In genomic region chr3:87906981-87907857, GRCm38 (mm10) we compare ENCODE assay signal across 1 mouse cellular context.
TF ChIP-seq lines count a peak whose summit lies in the region.

No protein-coding gene starts in this region.

TF ChIP-seq in MEL, 35 proteins besides CTCF, POLR2A, EP300 and RAD21:
- TF ChIP-seq MAZ (IDR thresholded peaks at IDR 0.05; ENCODE audit: low read depth, low read length) (peak; percentile 66; the same call in 1 of the 2 replicates), KAT2A (conservative IDR thresholded peaks at IDR 0.05; ENCODE audit: low read depth, low read length) (0 out of 2 replicates have a peak, but pooled peaks have one; percentile 10), ZMIZ1 (IDR thresholded peaks at IDR 0.05; ENCODE audit: low read depth, low read length) (no peak), TAL1 (IDR thresholded peaks at IDR 0.05; ENCODE audit: low read length) (no peak), NRF1 (IDR thresholded peaks at IDR 0.05; ENCODE audit: insufficient read depth, low read depth, low read length, poor library complexity, severe bottlenecking) (no peak), NELFE (IDR thresholded peaks at IDR 0.05; ENCODE audit: low read depth, low read length) (peak; percentile 46), ZKSCAN1 (IDR thresholded peaks at IDR 0.05; ENCODE audit: low read depth, low read length) (no peak), POLR2AphosphoS5 (IDR thresholded peaks at IDR 0.05; ENCODE audit: borderline replicate concordance, low read depth, low read length) (no peak), ZNF384 (IDR thresholded peaks at IDR 0.05; ENCODE audit: low read depth, low read length) (no peak), MAFK (IDR thresholded peaks at IDR 0.05; ENCODE audit: borderline replicate concordance, low read depth, low read length) (no peak), TCF12 (IDR thresholded peaks at IDR 0.05; ENCODE audit: low read depth, low read length) (no peak), JUND (IDR thresholded peaks at IDR 0.05; ENCODE audit: low read depth, low read length) (no peak), MXI1 (IDR thresholded peaks at IDR 0.05; ENCODE audit: low read depth, low read length) (peak; percentile 89), MYB (IDR thresholded peaks at IDR 0.05; ENCODE audit: low read depth, low read length) (no peak), SIN3A (IDR thresholded peaks at IDR 0.05; ENCODE audit: low read length) (peak; percentile 83), MEF2A (IDR thresholded peaks at IDR 0.05; ENCODE audit: extremely low read depth, insufficient replicate concordance, low read depth, low read length, poor library complexity, severe bottlenecking) (no peak), MYC (IDR thresholded peaks at IDR 0.05; ENCODE audit: low read depth, low read length) (peak; percentile 82), ZC3H11A (IDR thresholded peaks at IDR 0.05; ENCODE audit: low read depth, low read length) (no peak), CHD1 (IDR thresholded peaks at IDR 0.05; ENCODE audit: low read depth, low read length) (peak; percentile 67; the same call in 1 of the 2 replicates), GABPA (IDR thresholded peaks at IDR 0.05; ENCODE audit: low read depth, low read length) (no peak), POLR2AphosphoS2 (IDR thresholded peaks at IDR 0.05; ENCODE audit: low read length) (no peak), E2F4 (IDR thresholded peaks at IDR 0.05; ENCODE audit: borderline replicate concordance, low read depth, low read length) (no peak), USF1 (IDR thresholded peaks at IDR 0.05; ENCODE audit: low read depth, low read length) (no peak), CHD2 (IDR thresholded peaks at IDR 0.05; ENCODE audit: low read length) (no peak), SMC3 (IDR thresholded peaks at IDR 0.05; ENCODE audit: low read depth, low read length) (no peak), BHLHE40 (IDR thresholded peaks at IDR 0.05; ENCODE audit: borderline replicate concordance, low read depth, low read length) (no peak), ETS1 (IDR thresholded peaks at IDR 0.05; ENCODE audit: low read depth, low read length) (peak; percentile 18; the same call in 1 of the 2 replicates), UBTF (IDR thresholded peaks at IDR 0.05; ENCODE audit: borderline replicate concordance, insufficient read depth, low read depth, low read length) (no peak), USF2 (IDR thresholded peaks at IDR 0.05; ENCODE audit: borderline replicate concordance in 1 of 2, insufficient read depth in 1 of 2, low read depth in 1 of 2, low read length in 2 of 2) (no peak), TBP (IDR thresholded peaks at IDR 0.05; ENCODE audit: low read depth, low read length) (peak; percentile 62; the same call in 1 of the 2 replicates), HCFC1 (IDR thresholded peaks at IDR 0.05; ENCODE audit: low read depth, low read length) (peak; percentile 22; the same call in 1 of the 2 replicates), ELF1 (IDR thresholded peaks at IDR 0.05; ENCODE audit: low read depth, low read length) (no peak), MAX (IDR thresholded peaks at IDR 0.05; ENCODE audit: low read length) (peak; percentile 67), GATA1 (IDR thresholded peaks at IDR 0.05; ENCODE audit: low read depth, low read length) (no peak), RCOR1 (IDR thresholded peaks at IDR 0.05; ENCODE audit: low read depth, low read length) (no peak)
